Mouse (Mus musculus) small intestine, adult 10 weeks (tissue): Measurements from ENCODE around the gene Rbm41. TPM values are rescaled to one million over a fixed set of nuclear protein-coding genes. Genes with fewer than 3 reads are reported as not detected.

Source experiments
- polyA plus RNA-seq: library from polyadenylated mRNA; stranded (reverse); fragments of 350-450 nt; fragmentation: Illumina TruSeq; extraction: RNeasy Lipid Tissue Mini Kit (QIAGEN cat#74804); gene quantifications from one replicate; pipeline ENCODE4 v1.2.3, GENCODE M21; 2014; ENCODE audit warnings: low replicate concordance

Rbm41 gene
- polyA plus RNA-seq = 19.0 TPM

GRCm38 (mm10) chrX:139997740-139998690 lies at the start of gene Rbm41:
Rbm41 (minus strand) TSS chrX:139998595.

GRCm38 (mm10) chrX:139870938-139871791 lies 127.2 kb downstream of the Rbm41 start, which contains the start of gene Morc4:
Morc4 (minus strand) TSS chrX:139871677.

Other genes starting within 250 kb of the Rbm41 start
- gene Ripply1, start 216.2 kb downstream of the Rbm41 start, polyA plus RNA-seq = not detected
- 40.6 TPM for gene Cldn2, start 197.8 kb downstream of the Rbm41 start, polyA plus RNA-seq
- 10.4 TPM for gene Morc4, start 126.9 kb downstream of the Rbm41 start, polyA plus RNA-seq
- gene Nup62cl, start 64.1 kb upstream of the Rbm41 start, polyA plus RNA-seq = 0.22 TPM
- gene Pih1h3b, start 64.3 kb upstream of the Rbm41 start, polyA plus RNA-seq = not detected